Mouse (Mus musculus): ENCODE results near the gene Dennd5b.

Dennd5b gene

GRCm38 (mm10) chr6:149100174-149101075 is 1.1 kb downstream of the Dennd5b start:
- peak; percentile 37 to 59 for DNase-seq (ENCODE audit: low spot score in 2 of 2)

DNA sequence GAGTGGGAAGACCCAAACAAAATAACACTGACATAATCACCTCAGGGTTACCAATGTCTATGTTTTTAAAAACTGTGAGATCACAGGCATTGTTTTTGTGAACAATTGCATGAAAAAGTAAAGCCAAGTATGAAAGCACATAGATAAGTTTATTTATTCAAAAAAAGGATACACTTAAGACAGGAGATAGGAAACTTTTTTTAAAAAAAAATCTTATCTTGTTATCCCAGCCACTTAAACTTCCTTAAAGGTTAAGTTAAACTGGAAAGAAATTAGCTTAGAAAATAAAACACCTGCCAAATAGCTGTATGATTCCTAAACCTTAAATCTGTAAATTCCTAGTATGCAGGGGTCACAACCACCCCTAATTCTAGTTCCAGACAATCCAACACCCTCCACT is 2.5 kb downstream of the Dennd5b start:
- DNase-seq (ENCODE audit: low spot score in 2 of 2) = no peak

DNA sequence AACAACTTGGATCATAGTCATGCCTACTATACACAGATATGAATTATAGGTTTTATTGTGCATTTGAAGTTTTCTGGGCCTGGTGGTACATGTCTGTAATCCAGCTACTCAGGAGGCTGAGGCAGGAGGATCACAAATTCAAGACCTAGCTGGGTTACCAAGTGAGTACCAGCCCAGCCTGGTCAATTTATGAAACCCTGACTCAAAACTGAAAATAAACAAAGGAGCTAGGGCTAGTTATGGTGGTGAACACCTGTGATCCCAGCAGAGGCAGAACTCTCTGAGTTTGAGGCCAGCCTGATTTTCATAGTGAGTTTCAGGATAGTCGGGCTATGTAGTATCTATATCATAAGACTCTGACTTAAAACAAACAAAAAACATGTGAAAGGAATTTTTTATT is 4.2 kb downstream of the Dennd5b start:
- no peak for DNase-seq (ENCODE audit: low spot score in 2 of 2)

DNA sequence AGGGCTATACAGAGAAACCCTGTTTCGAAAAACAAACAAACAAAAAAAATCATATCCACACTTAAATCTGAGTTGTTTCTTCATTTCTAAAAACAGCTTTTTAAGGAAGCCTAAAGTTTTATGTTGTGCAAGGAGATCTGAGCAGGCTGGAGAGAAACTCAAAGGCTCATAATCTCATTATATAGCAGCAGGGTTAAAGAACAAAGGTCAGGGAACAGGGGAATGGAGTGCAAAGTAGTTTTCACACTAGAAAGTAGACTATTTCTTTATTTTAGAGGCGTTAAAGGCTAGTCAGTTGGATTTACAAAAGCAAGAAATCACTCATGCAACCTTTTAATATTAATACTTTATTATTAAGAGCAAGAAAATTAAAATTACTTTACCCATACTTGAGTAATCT is 5.2 kb downstream of the Dennd5b start:
- no peak for DNase-seq (ENCODE audit: low spot score in 2 of 2)

DNA sequence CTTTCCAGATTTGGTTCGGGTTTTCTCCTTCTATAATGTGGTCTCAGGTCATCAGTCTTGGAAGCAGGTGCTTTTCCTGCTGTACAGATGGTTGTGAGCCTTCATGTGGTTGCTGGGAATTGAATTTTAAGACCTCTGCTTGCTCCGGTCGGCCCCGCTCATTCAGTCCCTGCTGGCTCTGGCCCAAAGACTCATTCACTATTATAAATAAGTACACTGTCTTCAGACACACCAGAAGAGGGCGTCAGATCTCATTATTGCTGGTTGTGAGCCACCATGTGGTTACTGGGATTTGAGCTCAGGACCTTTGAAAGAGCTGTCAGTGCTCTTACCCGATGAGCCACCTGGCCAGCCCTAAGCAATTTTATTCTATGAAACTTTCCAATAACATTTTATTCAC is 6.1 kb downstream of the Dennd5b start:
- peak in 1 of 2 experiments; percentile 6 for DNase-seq (ENCODE audit: low spot score in 2 of 2)

DNA sequence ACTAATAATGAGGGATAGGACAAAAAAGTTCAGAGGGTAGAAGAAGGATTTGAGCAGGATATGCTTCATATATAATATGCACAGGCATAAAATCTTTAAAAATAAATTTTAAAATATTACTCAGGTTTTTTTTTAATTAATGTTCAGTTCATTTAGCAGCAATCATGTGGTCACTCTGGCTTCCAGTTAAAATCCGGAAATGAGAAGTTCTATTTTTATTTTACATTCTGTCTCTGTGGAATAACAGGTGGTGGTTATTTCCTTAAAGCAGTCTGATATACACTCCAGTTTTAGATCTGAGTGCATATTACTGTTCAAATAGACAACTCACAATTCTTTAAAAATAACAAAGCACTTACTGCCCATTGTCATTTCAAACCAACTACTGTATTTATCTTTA is 6.9 kb downstream of the Dennd5b start:
- DNase-seq (ENCODE audit: low spot score in 2 of 2) = no peak

GRCm38 (mm10) chr6:149093465-149093864 is 8.0 kb downstream of the Dennd5b start:
- no peak for DNase-seq (ENCODE audit: low spot score in 2 of 2)

DNA sequence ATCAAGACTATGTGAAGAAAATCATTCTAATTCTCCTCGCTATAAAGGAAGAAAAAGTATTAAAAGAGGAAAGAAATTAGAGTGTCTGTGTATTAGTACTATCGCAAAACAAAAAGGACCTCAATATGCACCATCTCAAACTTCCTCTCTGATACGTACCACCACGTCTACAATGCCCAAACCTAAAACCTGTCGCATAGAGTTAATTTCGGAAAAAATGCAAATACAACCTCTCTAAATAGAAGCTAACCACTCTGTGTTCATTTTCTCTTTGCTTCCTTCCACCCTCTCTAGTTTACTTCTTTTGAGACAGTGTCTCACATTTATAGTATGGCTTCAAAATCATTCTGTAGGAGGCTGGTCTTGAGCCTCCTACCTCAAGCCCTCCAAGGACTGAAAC is 9.1 kb downstream of the Dennd5b start:
- DNase-seq (ENCODE audit: low spot score in 2 of 2) = no peak

DNA sequence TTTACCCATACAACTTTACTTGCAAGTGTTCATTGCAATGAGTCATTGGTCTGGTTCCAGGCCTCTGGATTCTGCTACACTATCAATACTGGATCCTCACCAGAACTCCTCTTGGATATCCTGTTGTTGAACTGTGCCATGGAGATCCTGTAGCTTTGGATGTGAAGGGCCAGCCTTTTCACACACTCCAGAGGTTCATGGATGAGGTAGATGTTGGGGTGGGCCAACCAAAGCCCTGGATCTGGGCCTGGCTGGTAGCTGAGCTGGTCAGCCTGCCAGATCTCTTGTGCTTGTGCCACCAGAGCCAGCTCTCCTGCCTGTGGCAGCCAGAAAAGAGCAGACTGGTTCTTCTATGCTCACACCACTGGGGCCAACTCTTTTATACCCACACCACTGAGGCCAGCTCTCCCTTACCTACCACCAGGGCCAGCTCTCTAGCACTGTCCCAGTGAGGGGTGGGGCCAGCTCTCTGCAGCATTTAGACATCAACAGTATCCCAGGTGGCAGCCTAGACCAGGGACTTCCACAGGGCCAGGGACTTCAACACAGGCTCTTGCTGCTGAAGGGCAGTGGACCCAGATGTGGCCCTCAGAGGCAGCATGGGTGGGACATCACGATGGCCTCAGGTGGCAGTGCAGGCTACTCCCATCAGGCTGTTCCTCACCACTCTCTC is 24.2 kb downstream of the Dennd5b start:
- DNase-seq (ENCODE audit: low spot score in 2 of 2) = no peak

- no peak for DNase-seq (ENCODE audit: low spot score in 2 of 2)
These were observed 27.6 kb downstream of the Dennd5b start for GRCm38 (mm10) chr6:149073854-149074253.

GRCm38 (mm10) chr6:149072873-149073272 is 28.6 kb downstream of the Dennd5b start:
- DNase-seq (ENCODE audit: low spot score in 2 of 2) = no peak

GRCm38 (mm10) chr6:149070592-149071124 is 30.8 kb downstream of the Dennd5b start:
- no peak for DNase-seq (ENCODE audit: low spot score in 2 of 2)

DNA sequence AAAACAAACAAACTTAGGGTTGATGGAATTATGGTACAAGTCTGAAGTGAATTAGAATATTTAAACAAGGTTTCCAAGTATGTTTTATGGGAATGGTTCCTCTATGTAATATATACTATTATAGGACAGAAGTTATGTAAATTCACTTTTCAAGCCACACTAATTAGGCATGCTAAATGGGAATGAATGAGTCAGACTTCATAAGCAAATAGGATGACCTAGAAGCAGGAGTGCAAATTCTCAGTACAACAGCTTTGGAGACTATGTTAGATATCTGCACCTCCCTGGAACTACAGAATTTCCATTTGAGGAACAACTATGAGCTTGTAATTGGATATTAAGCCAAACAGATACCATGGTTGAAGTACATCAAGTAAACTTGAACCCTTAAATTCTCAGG is 38.1 kb downstream of the Dennd5b start:
- no peak for DNase-seq (ENCODE audit: low spot score in 2 of 2)

DNA sequence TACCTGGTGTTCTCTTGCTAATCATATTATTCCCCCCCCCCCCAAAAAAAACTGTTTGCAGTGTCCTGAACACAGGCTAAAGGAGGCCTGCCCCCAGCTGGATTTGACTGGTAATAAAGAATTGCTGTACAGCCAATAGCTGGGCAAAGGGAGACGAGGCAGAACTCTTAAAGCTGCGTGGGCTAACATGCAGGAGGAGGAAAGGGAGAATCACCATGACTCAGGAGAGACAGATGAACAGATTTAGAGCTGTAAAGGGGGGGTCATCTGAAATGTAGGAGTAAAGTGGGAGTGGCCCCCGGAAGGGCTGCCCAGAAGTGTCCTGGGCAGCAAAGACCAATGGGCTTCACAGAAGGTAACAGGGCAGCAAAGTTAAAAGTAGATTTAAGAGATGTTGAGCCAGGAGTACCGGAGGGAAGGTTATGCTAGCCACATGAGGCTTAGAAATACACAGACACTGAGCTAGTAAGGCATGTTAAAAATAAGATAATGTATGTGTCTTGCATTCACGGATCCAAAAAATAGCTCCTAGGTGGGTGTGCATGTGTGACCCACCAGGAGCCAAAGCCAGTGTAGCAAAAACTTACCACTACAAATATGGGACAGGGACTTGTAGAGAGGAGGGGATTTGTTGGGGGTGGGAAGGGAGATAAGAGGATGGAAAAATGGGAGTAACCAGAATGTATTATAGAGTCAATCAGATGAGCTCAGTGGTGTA is 40.7 kb downstream of the Dennd5b start:
- DNase-seq (ENCODE audit: low spot score in 2 of 2) = no peak

DNA sequence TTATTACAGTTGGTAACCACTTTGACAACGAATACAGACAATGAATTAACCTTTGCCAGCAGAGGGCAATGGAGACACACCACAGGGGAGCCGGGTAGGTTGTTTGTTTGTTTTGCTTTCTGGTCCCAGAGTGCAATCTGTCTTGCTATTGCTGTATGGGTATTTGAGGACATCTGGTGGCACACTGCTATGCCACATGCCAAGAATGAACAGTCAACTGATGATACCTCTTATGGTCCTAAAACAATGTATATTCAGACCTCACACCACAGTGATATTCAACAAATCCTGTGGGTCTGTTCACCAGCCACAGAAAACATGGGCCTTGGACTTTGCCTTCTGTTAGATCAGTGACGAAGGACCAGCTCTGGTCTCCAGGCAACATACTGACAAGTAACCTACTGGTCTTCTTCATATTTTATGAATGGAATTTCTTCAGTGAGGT is 43.5 kb downstream of the Dennd5b start:
- no peak for DNase-seq (ENCODE audit: low spot score in 2 of 2)

DNA sequence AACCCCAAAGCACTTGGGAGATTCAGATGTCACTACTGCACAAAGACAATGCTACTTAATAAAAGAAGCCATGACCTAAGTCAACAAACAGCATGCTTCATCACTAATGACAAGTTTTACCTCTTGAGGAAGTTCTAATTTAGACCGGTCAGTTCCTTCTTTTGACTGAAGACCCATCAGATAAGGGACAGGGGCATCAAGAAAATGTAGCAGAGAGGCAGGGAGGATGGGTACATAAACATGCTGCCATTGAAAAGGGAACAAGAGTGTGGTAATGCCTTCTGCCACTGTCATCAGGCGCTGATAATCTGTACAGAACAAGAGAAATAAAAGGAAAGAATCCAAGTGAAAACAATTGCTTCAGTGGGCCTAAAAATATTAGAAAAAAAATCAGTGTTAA is 46.7 kb downstream of the Dennd5b start:
- DNase-seq (ENCODE audit: low spot score in 2 of 2) = no peak

DNA sequence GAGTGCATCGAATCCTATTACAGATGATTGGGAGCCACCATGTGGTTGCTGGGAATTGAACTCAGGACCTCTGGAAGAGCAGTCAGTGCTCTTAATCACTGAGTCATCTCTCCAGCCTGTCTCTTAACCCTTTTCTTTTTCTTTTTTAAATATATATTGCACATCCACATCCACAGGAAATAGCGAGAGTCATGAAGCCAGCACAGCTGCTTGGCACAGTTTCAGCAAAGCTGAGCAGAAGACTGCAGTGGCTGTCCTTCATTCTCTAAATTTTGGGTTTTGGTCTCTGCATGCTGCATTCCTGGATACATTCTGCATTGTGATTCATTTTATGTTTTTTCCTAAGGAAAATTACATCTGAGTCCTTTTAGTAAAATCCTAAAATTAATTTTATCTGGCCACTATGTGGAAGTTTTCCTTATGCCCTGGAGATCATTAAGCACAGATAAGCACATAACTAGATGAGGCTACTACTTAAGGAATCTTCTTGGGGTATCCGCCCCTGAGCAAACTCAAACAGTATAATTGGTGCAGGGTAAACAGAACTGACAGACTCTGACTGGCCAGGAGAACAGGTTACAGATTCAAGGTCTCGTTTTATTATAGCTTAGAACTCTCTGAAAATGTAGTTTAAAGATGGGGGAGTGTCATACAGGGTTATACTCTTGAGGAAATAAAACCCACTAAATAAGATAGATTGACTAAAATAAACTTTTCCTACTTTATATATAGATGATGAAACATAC is 50.3 kb downstream of the Dennd5b start:
- DNase-seq (ENCODE audit: low spot score in 2 of 2) = no peak

DNA sequence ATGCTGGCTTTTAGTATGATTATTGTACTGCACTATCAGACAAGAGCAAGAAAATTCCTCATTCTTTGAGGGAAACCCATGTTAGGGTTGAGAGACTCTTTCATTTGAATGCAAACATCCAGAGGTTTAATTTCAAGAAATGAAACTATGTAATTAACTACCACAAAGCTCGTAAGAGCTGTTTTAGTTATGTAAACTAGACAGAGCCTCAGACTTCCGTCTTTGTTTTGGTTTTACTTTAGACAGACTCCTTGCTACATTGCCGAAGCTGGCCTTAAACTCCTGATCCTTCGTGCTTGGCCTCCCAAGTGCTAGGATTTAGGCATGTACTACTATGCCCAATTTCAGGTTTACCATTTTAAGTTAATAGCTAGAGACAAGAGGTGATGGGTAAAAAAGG is 61.4 kb downstream of the Dennd5b start:
- DNase-seq (ENCODE audit: low spot score in 2 of 2) = no peak

DNA sequence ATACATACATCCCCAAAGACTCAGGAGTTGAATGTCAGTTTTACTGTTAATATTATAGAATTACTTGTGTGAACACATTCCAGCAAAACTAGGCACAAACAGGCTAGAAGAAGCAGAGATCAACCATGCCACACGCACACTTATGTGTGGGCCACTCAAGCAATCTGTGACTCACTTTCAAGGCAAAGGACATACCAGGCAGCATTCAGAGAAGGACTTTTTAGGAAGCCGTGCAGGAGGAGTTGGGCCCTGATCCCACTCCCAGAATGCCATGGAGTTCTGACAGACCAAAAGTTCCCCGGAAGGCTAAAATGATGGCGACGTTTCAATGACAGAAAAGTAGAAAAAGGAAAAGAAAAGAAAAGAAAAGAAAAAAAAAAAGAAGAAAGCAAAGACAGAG is 69.3 kb downstream of the Dennd5b start:
- no peak for DNase-seq (ENCODE audit: low spot score in 2 of 2)

- no peak for DNase-seq (ENCODE audit: low spot score in 2 of 2)
These were observed 70.1 kb downstream of the Dennd5b start for GRCm38 (mm10) chr6:149031377-149031776.

DNA sequence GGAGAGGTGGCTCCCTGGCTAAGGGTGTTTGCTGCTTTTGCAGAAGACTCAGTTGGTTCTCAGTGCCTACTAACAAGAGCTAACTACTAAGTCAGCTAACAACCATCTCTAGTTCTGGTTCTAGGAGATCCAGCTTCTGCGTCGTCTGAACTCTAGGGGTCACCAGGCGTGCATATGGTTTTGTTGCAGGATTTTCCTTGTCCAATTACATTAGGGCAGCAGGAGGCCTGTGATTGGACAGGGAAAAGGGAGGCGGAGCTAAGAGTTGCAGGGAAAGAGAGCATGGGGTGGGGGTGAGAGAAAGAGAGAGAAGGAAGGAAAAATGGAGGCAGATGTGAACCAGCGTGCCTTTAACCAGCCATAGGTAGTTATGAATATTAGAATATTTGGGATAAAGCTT is 83.0 kb downstream of the Dennd5b start:
- no peak for DNase-seq (ENCODE audit: low spot score in 2 of 2)

Data from cerebellum, postnatal 4 days (tissue).